Mouse (Mus musculus) heart, embryonic 11.5 days (tissue): ENCODE data around the gene Lmo7. TPM values are rescaled to one million over a fixed set of nuclear protein-coding genes. Genes with fewer than 3 reads are reported as not detected.

Experiments used
- ATAC-seq: fragments of 200-750 bp; cut with Nextera tagmentation; replicated peaks from 2 replicates; pipeline ENCODE4 v1.8.0; 2017; ENCODE audit warnings: moderate library complexity; ENCODE audit not compliant: insufficient number of reproducible peaks, low FRiP score, low TSS enrichment
- H3K27ac ChIP-seq: fragments of 300-500 bp; sonication (generic); 2 replicates; pipeline ENCODE4 v1.5.1; 2014; ENCODE audit warnings: mild to moderate bottlenecking, low read depth, low read length
- H3K27me3 ChIP-seq: fragments of 300-500 bp; sonication (generic); 2 replicates; pipeline ENCODE4 v1.6.1; 2014; ENCODE audit warnings: mild to moderate bottlenecking, low read length, mixed read lengths; ENCODE audit not compliant: control insufficient read depth, insufficient read depth
- H3K36me3 ChIP-seq: fragments of 300-500 bp; sonication (generic); 2 replicates; pipeline ENCODE4 v1.6.1; 2014; ENCODE audit warnings: mild to moderate bottlenecking, low read length, moderate library complexity, mixed read lengths; ENCODE audit not compliant: control insufficient read depth, insufficient read depth
- H3K4me1 ChIP-seq: fragments of 300-500 bp; sonication (generic); 2 replicates; pipeline ENCODE4 v1.6.1; 2014; ENCODE audit warnings: low read length; ENCODE audit not compliant: control insufficient read depth, insufficient read depth
- H3K4me2 ChIP-seq: fragments of 300-500 bp; sonication (generic); 2 replicates; pipeline ENCODE4 v1.6.1; 2014; ENCODE audit warnings: mild to moderate bottlenecking, moderate library complexity
- H3K4me3 ChIP-seq: fragments of 300-500 bp; sonication (generic); 2 replicates; pipeline ENCODE4 v1.5.1; 2014; ENCODE audit warnings: low read depth, low read length
- H3K9ac ChIP-seq: fragments of 300-500 bp; sonication (generic); 2 replicates; pipeline ENCODE4 v1.6.1; 2014; ENCODE audit warnings: mild to moderate bottlenecking, low read depth, low read length, moderate library complexity
- H3K9me3 ChIP-seq: fragments of 300-500 bp; sonication (generic); replicated peaks from 2 replicates; pipeline ENCODE4 v1.6.1; 2016; ENCODE audit warnings: low read length; ENCODE audit not compliant: control insufficient read depth
- WGBS: fragments of 180-500 bp; shearing (Covaris S2); extraction: QIAGEN DNeasy Blood & Tissue Kit; methylation state at CpG from one replicate; pipeline ENCODE4 v1.1.7; 2014; ENCODE audit not compliant: insufficient replicate concordance; 5-methylcytosine and 5-hydroxymethylcytosine counted together
- polyA plus RNA-seq: library from polyadenylated mRNA; unstranded; fragments of >200 nt; fragmentation: Nextera tagmentation; extraction: Ambion mirVana; gene quantifications from 2 replicates; pipeline ENCODE4 v1.2.1, GENCODE M21; 2014

Gene Lmo7
- polyA plus RNA-seq, 1 experiment from 2014 or later: 126 TPM

DNA sequence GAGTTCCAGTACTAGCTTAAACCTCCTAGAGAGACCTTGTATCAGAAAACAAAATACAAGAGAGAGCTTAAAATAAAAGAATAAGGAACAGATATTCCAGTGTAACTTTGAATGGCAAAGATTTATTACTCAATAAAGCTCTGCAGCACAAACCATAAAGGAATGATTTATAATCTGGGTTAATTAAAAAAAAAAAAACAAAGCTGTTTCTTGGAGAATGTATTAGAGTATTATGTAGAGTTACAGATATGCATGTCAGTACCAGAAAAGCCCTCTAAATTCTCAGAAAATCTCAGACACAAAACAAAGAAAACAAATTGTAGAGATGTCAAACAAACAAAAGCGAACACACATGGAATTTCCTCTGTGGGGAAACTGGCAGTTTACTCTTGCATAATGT, 243.0 kb downstream of the Lmo7 start:
- WGBS: 88% methylated on average over 1 of the region's 1 CpGs
- Histone ChIP-seq H3K27me3 (no peaks in the 10 kb centered on the region), H3K4me3 (no peak overlapping the region), H3K9ac (no peak overlapping the region), H3K4me2 (no peak overlapping the region), H3K9me3 (no peaks in the 10 kb centered on the region), H3K27ac (no peak overlapping the region), H3K36me3 (no peaks in the 10 kb centered on the region), H3K4me1 (no peaks in the 10 kb centered on the region)
- ATAC-seq: no peak

DNA sequence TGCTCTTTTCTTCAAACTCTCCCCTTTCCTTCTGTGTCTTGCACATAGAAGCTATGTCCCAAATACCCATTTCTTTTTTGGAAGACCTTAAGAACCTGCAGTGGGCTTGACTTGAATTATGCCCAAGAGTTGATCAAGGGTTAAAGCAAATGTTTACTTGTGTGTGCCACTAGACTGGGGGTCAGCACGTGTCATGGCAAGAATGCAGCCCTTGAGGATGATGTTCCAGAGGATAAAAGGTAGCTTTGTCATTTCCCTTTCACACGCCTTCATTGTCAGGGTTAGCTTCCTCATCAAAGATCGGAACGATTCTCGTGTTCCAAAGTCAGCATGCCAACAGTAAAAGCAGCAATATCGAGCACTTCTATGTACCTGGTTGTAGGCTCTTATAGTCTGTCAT, 243.4 kb downstream of the Lmo7 start:
- H3K9me3 ChIP-seq: no peaks in the 10 kb centered on the region
- no peaks in the 10 kb centered on the region for H3K4me1 ChIP-seq
- no peak overlapping the region for H3K27ac ChIP-seq
- no peaks in the 10 kb centered on the region for H3K36me3 ChIP-seq
- no peak overlapping the region for H3K4me2 ChIP-seq
- no peak overlapping the region for H3K9ac ChIP-seq
- ATAC-seq: no peak
- 68% methylated on average over 6 of the region's 6 CpGs for WGBS
- H3K4me3 ChIP-seq: no peak overlapping the region
- no peaks in the 10 kb centered on the region for H3K27me3 ChIP-seq

- Histone ChIP-seq H3K4me1 (no peaks in the 10 kb centered on the region), H3K4me2 (no peak overlapping the region), H3K9ac (no peak overlapping the region), H3K4me3 (no peak overlapping the region), H3K36me3 (no peaks in the 10 kb centered on the region), H3K27ac (no peak overlapping the region), H3K9me3 (no peaks in the 10 kb centered on the region), H3K27me3 (no peaks in the 10 kb centered on the region)
- WGBS: 89% methylated on average over 11 of the region's 11 CpGs
- no peak for ATAC-seq
These were observed 246.4 kb downstream of the Lmo7 start for GRCm38 (mm10) chr14:101976021-101976685.

Other genes starting within 250 kb of the Lmo7 start
- 15.0 and 16.3 TPM in 2 replicates for gene Tbc1d4, start 120.8 kb upstream of the Lmo7 start, polyA plus RNA-seq
- gene Commd6, start 89.3 kb upstream of the Lmo7 start, polyA plus RNA-seq: 81.7 and 91.3 TPM in 2 replicates
- 112 and 116 TPM in 2 replicates for gene Uchl3, start 76.0 kb upstream of the Lmo7 start, polyA plus RNA-seq
- gene Gm9922, start 143 bp upstream of the Lmo7 start, polyA plus RNA-seq: 2.5 and 3.6 TPM in 2 replicates